Mouse (Mus musculus): ENCODE data around the gene Pard3. TPM values are rescaled to one million over a fixed set of nuclear protein-coding genes. Genes with fewer than 3 reads are reported as not detected.
A peak's percentile ranks its signal among the peaks of the same experiment; 100 is the strongest.

Gene Pard3
- total and polyA plus RNA-seq, 3 experiments = 0.51 to 1.3 (median 0.94) TPM

DNA sequence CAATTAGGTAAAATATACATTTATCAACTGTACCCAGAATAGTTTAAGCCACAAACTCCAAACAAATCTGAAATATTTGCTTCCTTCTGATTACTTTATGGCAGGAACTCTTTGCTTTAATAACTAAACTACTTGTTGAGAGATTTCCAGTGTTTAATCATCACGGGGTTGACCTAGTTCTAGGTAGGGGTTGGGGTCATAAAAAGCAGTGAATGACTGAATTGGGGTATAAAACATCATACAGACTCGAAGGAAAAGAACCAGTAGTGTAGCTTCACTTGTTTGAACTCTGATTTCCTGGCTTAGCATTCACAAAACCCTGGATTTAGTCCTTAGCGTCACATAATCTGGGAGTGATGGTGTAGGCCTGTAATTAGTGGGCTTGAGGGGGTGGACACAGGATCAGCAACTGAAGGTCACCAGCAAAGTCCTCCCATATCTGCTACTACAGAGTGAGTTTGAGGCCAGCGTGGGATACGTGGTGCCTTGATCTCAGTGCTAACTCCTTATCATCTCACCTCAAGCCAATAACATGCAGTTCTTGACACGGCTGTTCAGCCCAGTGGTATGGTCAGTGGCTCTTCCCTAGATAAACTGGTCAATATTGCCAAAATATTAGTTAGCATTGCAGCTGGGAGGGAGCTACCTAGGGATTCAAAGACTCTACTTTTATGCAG lies 111.6 kb downstream of the Pard3 start:
- Histone ChIP-seq H3K27me3 (replicated peaks) (no peaks in the 10 kb centered on the region), H3K79me2 (replicated peaks; ENCODE audit: control insufficient read depth, extremely low read depth, insufficient read depth, poor library complexity, severe bottlenecking) (no peaks in the 10 kb centered on the region), H3K4me1 (ENCODE audit: control insufficient read depth in 1 of 2, insufficient read depth in 2 of 2) (peaks cover 0 to 15% of the 10 kb centered on the region in 2 experiments; a peak in 2 of 4 replicates), H3K9me3 (replicated peaks; ENCODE audit: low read length) (no peaks in the 10 kb centered on the region), H3K4me2 (ENCODE audit: insufficient read depth, low read depth, poor library complexity, severe bottlenecking) (no peak overlapping the region), H3K4me3 (replicated peaks in 1 of 3; ENCODE audit: low read depth in 2 of 3, low read length in 2 of 3, poor library complexity in 1 of 3) (no peak overlapping the region), H3K27ac (ENCODE audit: insufficient read depth, low read depth) (no peak overlapping the region), H3K36me3 (replicated peaks in 1 of 2; ENCODE audit: control insufficient read depth in 1 of 2, insufficient read depth in 1 of 2, low read length in 1 of 2) (no peaks in the 10 kb centered on the region), H3K9ac (ENCODE audit: insufficient read depth, low read depth) (no peak overlapping the region)
- in situ Hi-C loops (cut with MboI; ENCODE audit: low pct_ligation_motif_present, low pct_unique_long_range_greater_than_20kb, low sequenced_read_pairs) = loop anchor here (25.0 kb wide), 2 partner anchors 237 to 1337 kb away; no protein-coding TSS in a partner anchor
- dilution Hi-C loops (cut with MboI; ENCODE audit: extremely low pct_ligation_motif_present, extremely low pct_unique_long_range_greater_than_20kb, low sequenced_read_pairs) = no loop called here
- TF ChIP-seq NRF1 (IDR thresholded peaks at IDR 0.05; ENCODE audit: low read depth, low read length) (no peak), MYC (IDR thresholded peaks at IDR 0.05; ENCODE audit: low read depth, low read length) (no peak), NELFE (IDR thresholded peaks at IDR 0.05; ENCODE audit: low read depth, low read length) (no peak), ZKSCAN1 (IDR thresholded peaks at IDR 0.05; ENCODE audit: borderline replicate concordance, low read depth, low read length) (no peak), BHLHE40 (IDR thresholded peaks at IDR 0.05; ENCODE audit: low read depth, low read length) (no peak), MEF2A (IDR thresholded peaks at IDR 0.05; ENCODE audit: borderline replicate concordance, low read depth, low read length) (no peak), ETS1 (conservative IDR thresholded peaks at IDR 0.05; ENCODE audit: low read depth, low read length) (no peak), USF2 (conservative IDR thresholded peaks at IDR 0.05; ENCODE audit: low read depth, low read length) (no peak), CTCF (conservative IDR thresholded peaks at IDR 0.05 in 1 of 2, IDR thresholded peaks at IDR 0.05 in 1 of 2; ENCODE audit: low read depth in 2 of 2, low read length in 2 of 2) (no peak), ZC3H11A (IDR thresholded peaks at IDR 0.05; ENCODE audit: low read depth, low read length) (no peak), RCOR1 (conservative IDR thresholded peaks at IDR 0.05; ENCODE audit: low read depth, low read length) (no peak), USF1 (IDR thresholded peaks at IDR 0.05; ENCODE audit: low read depth, low read length) (no peak), CHD1 (IDR thresholded peaks at IDR 0.05; ENCODE audit: low read depth, low read length) (no peak), ZNF384 (IDR thresholded peaks at IDR 0.05; ENCODE audit: low read depth, low read length) (no peak), HCFC1 (IDR thresholded peaks at IDR 0.05; ENCODE audit: low read depth, low read length) (no peak), RAD21 (IDR thresholded peaks at IDR 0.05; ENCODE audit: low read depth, low read length) (no peak), TCF12 (IDR thresholded peaks at IDR 0.05; ENCODE audit: low read depth, low read length) (no peak), TBP (conservative IDR thresholded peaks at IDR 0.05; ENCODE audit: low read depth, low read length) (no peak)
- no peak for DNase-seq (ENCODE audit: extremely low read depth)

DNA sequence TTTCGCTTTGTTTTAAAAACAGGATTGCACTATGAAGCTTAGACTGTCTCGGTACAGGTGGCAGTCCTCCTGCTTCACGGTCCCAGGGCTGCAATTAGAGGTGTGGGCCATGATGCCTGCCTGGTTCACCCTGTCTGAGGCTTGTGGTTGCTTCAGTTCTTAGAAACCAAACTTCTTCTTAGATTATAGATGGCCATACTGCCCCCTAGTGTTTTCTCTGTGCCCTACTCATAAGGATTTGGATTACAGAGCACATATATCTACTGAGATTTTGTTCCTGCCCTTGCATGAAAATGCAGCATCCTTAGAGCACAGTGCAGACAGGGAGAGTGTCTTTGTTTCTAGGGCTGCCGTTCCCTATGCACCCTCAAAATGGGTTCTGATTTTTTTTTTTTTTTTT lies 114.9 kb downstream of the Pard3 start:
- peak; percentile 79 for DNase-seq (ENCODE audit: extremely low read depth)
- Histone ChIP-seq H3K9ac (ENCODE audit: insufficient read depth, low read depth) (no peak overlapping the region), H3K4me2 (ENCODE audit: insufficient read depth, low read depth, poor library complexity, severe bottlenecking) (no peak overlapping the region), H3K9me3 (replicated peaks; ENCODE audit: low read length) (no peaks in the 10 kb centered on the region), H3K79me2 (replicated peaks; ENCODE audit: control insufficient read depth, extremely low read depth, insufficient read depth, poor library complexity, severe bottlenecking) (no peaks in the 10 kb centered on the region), H3K4me3 (replicated peaks in 1 of 3; ENCODE audit: low read depth in 2 of 3, low read length in 2 of 3, poor library complexity in 1 of 3) (no peak overlapping the region), H3K27ac (ENCODE audit: insufficient read depth, low read depth) (no peak overlapping the region), H3K27me3 (replicated peaks) (no peaks in the 10 kb centered on the region), H3K36me3 (replicated peaks in 1 of 2; ENCODE audit: control insufficient read depth in 1 of 2, insufficient read depth in 1 of 2, low read length in 1 of 2) (no peaks in the 10 kb centered on the region), H3K4me1 (ENCODE audit: control insufficient read depth in 1 of 2, insufficient read depth in 2 of 2) (peaks cover 0 to 18% of the 10 kb centered on the region in 2 experiments; a peak in 2 of 4 replicates)
- dilution Hi-C loops (cut with MboI; ENCODE audit: extremely low pct_ligation_motif_present, extremely low pct_unique_long_range_greater_than_20kb, low sequenced_read_pairs) = no loop called here
- in situ Hi-C loops (cut with MboI; ENCODE audit: low pct_ligation_motif_present, low pct_unique_long_range_greater_than_20kb, low sequenced_read_pairs) = loop anchor here (25.0 kb wide), 2 partner anchors 234 to 1334 kb away; no protein-coding TSS in a partner anchor
- TF ChIP-seq USF1 (IDR thresholded peaks at IDR 0.05; ENCODE audit: low read depth, low read length) (no peak), NELFE (IDR thresholded peaks at IDR 0.05; ENCODE audit: low read depth, low read length) (no peak), E2F4 (IDR thresholded peaks at IDR 0.05; ENCODE audit: insufficient replicate concordance, low read depth, low read length) (no peak), MAZ (IDR thresholded peaks at IDR 0.05; ENCODE audit: low read depth, low read length) (no peak), MYC (IDR thresholded peaks at IDR 0.05; ENCODE audit: low read depth, low read length) (no peak), CTCF (conservative IDR thresholded peaks at IDR 0.05 in 1 of 2, IDR thresholded peaks at IDR 0.05 in 1 of 2; ENCODE audit: low read depth in 2 of 2, low read length in 2 of 2) (peak; percentile 46 to 86), POLR2AphosphoS2 (IDR thresholded peaks at IDR 0.05; ENCODE audit: low read depth, low read length) (no peak), GABPA (IDR thresholded peaks at IDR 0.05; ENCODE audit: insufficient replicate concordance, low read depth, low read length) (no peak), POLR2A (IDR thresholded peaks at IDR 0.05; ENCODE audit: low read depth, low read length) (no peak), ZMIZ1 (IDR thresholded peaks at IDR 0.05; ENCODE audit: low read depth, low read length) (no peak), SIN3A (IDR thresholded peaks at IDR 0.05; ENCODE audit: low read length) (no peak), EP300 (IDR thresholded peaks at IDR 0.05; ENCODE audit: low read length) (no peak), NRF1 (IDR thresholded peaks at IDR 0.05; ENCODE audit: low read depth, low read length) (no peak), MXI1 (IDR thresholded peaks at IDR 0.05; ENCODE audit: low read depth, low read length) (no peak), HCFC1 (IDR thresholded peaks at IDR 0.05; ENCODE audit: low read depth, low read length) (no peak), MAX (IDR thresholded peaks at IDR 0.05; ENCODE audit: low read length) (no peak), IRF4 (IDR thresholded peaks at IDR 0.05; ENCODE audit: low read depth, low read length) (peak; percentile 25; the same call in 1 of the 2 replicates), SMC3 (IDR thresholded peaks at IDR 0.05; ENCODE audit: low read depth, low read length) (peak; percentile 69), RCOR1 (conservative IDR thresholded peaks at IDR 0.05; ENCODE audit: low read depth, low read length) (no peak), MEF2A (IDR thresholded peaks at IDR 0.05; ENCODE audit: borderline replicate concordance, low read depth, low read length) (no peak), ZNF384 (IDR thresholded peaks at IDR 0.05; ENCODE audit: low read depth, low read length) (no peak), CHD2 (IDR thresholded peaks at IDR 0.05; ENCODE audit: low read length) (no peak)
